Mouse (Mus musculus) olfactory bulb, adult 2 months (tissue): ENCODE results near the gene Zfp629.

Experiments used
- CTCF ChIP-seq: fragments of 200-500 bp; IDR thresholded peaks from 2 replicates; pipeline ENCODE4 v1.5.1; 2012; ENCODE audit warnings: low read depth, mild to moderate bottlenecking, low read length, moderate library complexity; ENCODE audit not compliant: insufficient read depth
- POLR2A ChIP-seq: fragments of 200-500 bp; IDR thresholded peaks from 2 replicates; pipeline ENCODE4 v1.6.1; 2012; ENCODE audit warnings: mild to moderate bottlenecking, low read depth, low read length, moderate library complexity; ENCODE audit not compliant: insufficient read depth

- TF ChIP-seq POLR2A (no peak), CTCF (no peak)
Observed at GRCm38 (mm10) chr7:127614511-127614890, 1.1 kb downstream of the Zfp629 start.
